Mouse (Mus musculus): ENCODE data around the gene Rbm8a.

GRCm38 (mm10) chr3:96597435-96597891 lies 32.3 kb upstream of the Rbm8a start:
- TF ChIP-seq CTCF (IDR thresholded peaks at IDR 0.05; ENCODE audit: extremely low read depth, insufficient read depth, insufficient read length, insufficient replicate concordance) (no peak), POLR2A (IDR thresholded peaks at IDR 0.05; ENCODE audit: low read depth, low read length) (no peak)

Measured in spleen, adult 2 months (tissue).